In genomic region chr2:94470738-94471499, GRCm38 (mm10) we compare ENCODE assay signal across 8 mouse cellular contexts. TPM values are rescaled to one million over a fixed set of nuclear protein-coding genes. Genes with fewer than 3 reads are reported as not detected.
A peak's percentile ranks its signal among the peaks of the same experiment; 100 is the strongest.
DNase-seq lines count a peak whose midpoint lies in the region; ATAC-seq and TF ChIP-seq lines count a peak whose summit lies in the region.

No protein-coding gene starts in this region.

- no peaks in the 10 kb centered on the region for H3K36me3 ChIP-seq in intestine, postnatal 0 days (ENCODE audit: control insufficient read depth, insufficient read depth)
- no peaks in the 10 kb centered on the region for H3K36me3 ChIP-seq in limb, embryonic 10.5 days
- H3K36me3 ChIP-seq in midbrain, postnatal 0 days (ENCODE audit: insufficient read depth, low read length): no peaks in the 10 kb centered on the region
- no peaks in the 10 kb centered on the region for H3K36me3 ChIP-seq in testis, adult 2 months (ENCODE audit: control insufficient read depth, insufficient read depth, low read length)

- no peak overlapping the region for H3K9ac ChIP-seq in intestine, postnatal 0 days (ENCODE audit: low read depth, low read length)
- no peak overlapping the region for H3K9ac ChIP-seq in midbrain, postnatal 0 days (replicated peaks; ENCODE audit: low read length, poor library complexity, severe bottlenecking)

- peak; percentile 58 for DNase-seq in urinary bladder, postnatal 14 days (ENCODE audit: low spot score)
- no peak for DNase-seq in urinary bladder, postnatal 4 days (ENCODE audit: low spot score in 2 of 2)
- peak; percentile 73 for DNase-seq in cerebellum, adult 8-10 months
- peak; percentile 56 to 65 for DNase-seq in frontal cortex, postnatal 25 days (ENCODE audit: low spot score in 2 of 2)
- DNase-seq in limb, embryonic 10.5 days (ENCODE audit: low spot score): peak; percentile 83
- peak; percentile 93 for DNase-seq in midbrain, postnatal 0 days (ENCODE audit: low spot score)

- WGBS in intestine, postnatal 0 days: 29% methylated on average over 15 of the region's 15 CpGs
- 39% methylated on average over 15 of the region's 15 CpGs for WGBS in limb, embryonic 10.5 days
- 24% methylated on average over 15 of the region's 15 CpGs for WGBS in midbrain, postnatal 0 days

- ATAC-seq in intestine, postnatal 0 days: no peak
- ATAC-seq in midbrain, postnatal 0 days (ENCODE audit: low FRiP score): peak; percentile 75

- no peak for TF ChIP-seq POLR2A in testis, adult 2 months (IDR thresholded peaks at IDR 0.05; ENCODE audit: control insufficient read depth, low read depth, low read length)

- no peak overlapping the region for H3K4me3 ChIP-seq in intestine, postnatal 0 days (ENCODE audit: low read depth, low read length)
- no peak overlapping the region for H3K4me3 ChIP-seq in limb, embryonic 10.5 days
- H3K4me3 ChIP-seq in midbrain, postnatal 0 days (ENCODE audit: low read depth, low read length): no peak overlapping the region
- H3K4me3 ChIP-seq in testis, adult 2 months (ENCODE audit: control insufficient read depth, low read depth, low read length): peak overlapping the region; percentile 19

- TF ChIP-seq CTCF in intestine, postnatal 0 days (IDR thresholded peaks at IDR 0.05; ENCODE audit: low read depth): peak; percentile 92
- TF ChIP-seq CTCF in midbrain, postnatal 0 days (IDR thresholded peaks at IDR 0.05): peak; percentile 96
- TF ChIP-seq CTCF in testis, adult 2 months (IDR thresholded peaks at IDR 0.05; ENCODE audit: control insufficient read depth, insufficient read depth, insufficient replicate concordance, low read depth, low read length): peak; percentile 89; the same call in 1 of the 2 replicates

- H3K4me1 ChIP-seq in intestine, postnatal 0 days (replicated peaks; ENCODE audit: control insufficient read depth, insufficient read depth, low read length): no peaks in the 10 kb centered on the region
- no peaks in the 10 kb centered on the region for H3K4me1 ChIP-seq in limb, embryonic 10.5 days
- no peaks in the 10 kb centered on the region for H3K4me1 ChIP-seq in midbrain, postnatal 0 days (ENCODE audit: insufficient read depth, low read length)
- peaks cover 6% of the 10 kb centered on the region for H3K4me1 ChIP-seq in testis, adult 2 months (ENCODE audit: control insufficient read depth, insufficient read depth, low read length)

- no peak overlapping the region for H3K27ac ChIP-seq in intestine, postnatal 0 days (ENCODE audit: low read depth, low read length)
- no peak overlapping the region for H3K27ac ChIP-seq in limb, embryonic 10.5 days
- no peak overlapping the region for H3K27ac ChIP-seq in midbrain, postnatal 0 days (ENCODE audit: low read depth, low read length)
- no peak overlapping the region for H3K27ac ChIP-seq in testis, adult 2 months (ENCODE audit: control insufficient read depth, insufficient read depth, low read depth, low read length)

- H3K4me2 ChIP-seq in intestine, postnatal 0 days (replicated peaks; ENCODE audit: low read depth): no peak overlapping the region
- no peak overlapping the region for H3K4me2 ChIP-seq in midbrain, postnatal 0 days (ENCODE audit: low read depth, low read length, poor library complexity, severe bottlenecking)

- H3K9me3 ChIP-seq in intestine, postnatal 0 days (ENCODE audit: control insufficient read depth): no peaks in the 10 kb centered on the region
- no peaks in the 10 kb centered on the region for H3K9me3 ChIP-seq in limb, embryonic 10.5 days (replicated peaks)
- no peaks in the 10 kb centered on the region for H3K9me3 ChIP-seq in midbrain, postnatal 0 days (ENCODE audit: low read length)

- no peaks in the 10 kb centered on the region for H3K27me3 ChIP-seq in intestine, postnatal 0 days (replicated peaks; ENCODE audit: control insufficient read depth, insufficient read depth, low read length)
- 0 out of 2 replicates have a peak, but pooled peaks cover 4% of the 10 kb centered on the region for H3K27me3 ChIP-seq in limb, embryonic 10.5 days (ENCODE audit: low read depth, poor library complexity, severe bottlenecking)
- no peaks in the 10 kb centered on the region for H3K27me3 ChIP-seq in midbrain, postnatal 0 days (ENCODE audit: insufficient read depth, low read length)
- H3K27me3 ChIP-seq in testis, adult 2 months (ENCODE audit: control insufficient read depth, insufficient read depth, low read length): no peaks in the 10 kb centered on the region

RNA-seq across cellular contexts. Expression of gene Api5, which starts 33.0 kb away (rescaled TPM):
- 47.6 and 48.8 TPM in 2 replicates for polyA plus RNA-seq in intestine, postnatal 0 days (2015; fragmentation: Nextera tagmentation; extraction: Ambion mirVana)
- polyA plus RNA-seq in limb, embryonic 10.5 days (2016; fragmentation: Nextera tagmentation; extraction: Ambion mirVana): 195 and 217 TPM in 2 replicates
- total RNA-seq in midbrain, postnatal 0 days (2014; rRNA removed): 47.4 and 56.4 TPM in 2 replicates
- 59.4 and 63.1 TPM in 2 replicates for polyA plus RNA-seq in midbrain, postnatal 0 days (2015; fragmentation: Nextera tagmentation; extraction: Ambion mirVana)
- 17.1 and 19.1 TPM in 2 replicates for polyA plus RNA-seq in testis, adult 2 months (2012; rRNA removed)

Comparison
In these comparisons a context has a peak if more than half of its experiments do, and no peak if none do; other contexts are left out.
1. DNase-seq: peak in urinary bladder, postnatal 14 days (single experiment), cerebellum, adult 8-10 months (single experiment), frontal cortex, postnatal 25 days (2 of 2), limb, embryonic 10.5 days (single experiment) and midbrain, postnatal 0 days (single experiment); none in urinary bladder, postnatal 4 days (0 of 2).
2. Peak in every context shown above with its lines, with median percentiles within 50 percentile points of each other: CTCF ChIP-seq.